Mouse (Mus musculus) erythroblast, embryonic 14.5 days (primary cell): ENCODE data around the gene Il17rc.

Experiments
- GATA1 ChIP-seq: IDR thresholded peaks from 2 replicates; pipeline ENCODE4 v1.6.1; 2012; ENCODE audit warnings: low read length, inconsistent platforms, mixed read lengths
- TAL1 ChIP-seq: IDR thresholded peaks from 3 replicates; pipeline ENCODE4 v1.6.1; 2012; ENCODE audit warnings: low read length, inconsistent platforms, mixed read lengths

DNA sequence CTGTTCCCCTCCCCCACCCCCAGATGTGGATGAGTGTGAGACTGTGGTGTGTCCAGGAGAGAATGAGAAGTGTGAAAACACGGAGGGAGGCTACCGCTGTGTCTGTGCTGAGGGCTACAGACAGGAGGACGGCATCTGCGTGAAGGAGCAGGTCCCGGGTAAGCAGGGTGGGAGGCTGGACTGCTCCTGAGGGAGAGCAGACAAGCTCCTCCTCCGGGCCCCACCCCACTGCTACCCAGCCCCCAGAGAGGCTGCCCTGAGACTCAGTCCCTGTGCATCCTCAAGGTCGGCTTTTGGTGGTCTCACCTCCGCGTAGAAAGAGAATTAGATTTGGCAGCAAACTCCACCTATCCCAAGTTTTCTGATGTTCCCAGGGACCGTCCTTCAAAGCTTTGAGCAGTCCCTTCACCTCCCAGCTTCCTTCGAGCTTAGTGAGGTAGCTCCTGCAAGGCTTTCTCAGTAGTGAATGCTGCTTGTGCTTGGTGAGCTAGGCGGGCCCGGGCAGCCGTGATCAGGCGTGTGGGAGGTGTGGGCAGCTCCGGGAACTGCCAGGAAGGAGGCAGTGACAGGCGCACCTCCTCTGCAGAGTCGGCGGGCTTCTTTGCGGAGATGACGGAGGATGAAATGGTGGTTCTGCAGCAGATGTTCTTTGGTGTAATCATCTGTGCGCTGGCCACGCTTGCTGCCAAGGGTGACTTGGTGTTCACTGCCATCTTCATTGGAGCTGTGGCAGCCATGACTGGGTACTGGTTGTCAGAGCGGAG is 21.1 kb downstream of the Il17rc start:
- no peak for TF ChIP-seq GATA1
- TF ChIP-seq TAL1 = no peak
